Mouse (Mus musculus): Measurements from ENCODE around the gene Rab34.

The Rab34 gene

GRCm38 (mm10) chr11:78188331-78189233 is at the start of gene Rab34:
Gene Rab34 (plus strand): TSS chr11:78188430.
- no peak for DNase-seq (ENCODE audit: extremely low read depth, low read depth)

GRCm38 (mm10) chr11:78140665-78141064 is 47.6 kb upstream of the Rab34 start:
- no peak for DNase-seq (ENCODE audit: extremely low read depth, low read depth)

GRCm38 (mm10) chr11:78143520-78143919 is 44.7 kb upstream of the Rab34 start:
- DNase-seq (ENCODE audit: extremely low read depth, low read depth), result no peak

- no peak for DNase-seq (ENCODE audit: extremely low read depth, low read depth)
These were observed 42.1 kb upstream of the Rab34 start for GRCm38 (mm10) chr11:78146168-78146567.

- no peak for DNase-seq (ENCODE audit: extremely low read depth, low read depth)
These were observed 41.3 kb upstream of the Rab34 start for GRCm38 (mm10) chr11:78146707-78147543.

- DNase-seq (ENCODE audit: extremely low read depth, low read depth), result peak; percentile 53
These were observed 37.1 kb upstream of the Rab34 start for GRCm38 (mm10) chr11:78151161-78151560.

- no peak for DNase-seq (ENCODE audit: extremely low read depth, low read depth)
These were observed 35.7 kb upstream of the Rab34 start for GRCm38 (mm10) chr11:78152299-78153231.

GRCm38 (mm10) chr11:78153778-78154177 is 34.5 kb upstream of the Rab34 start:
- no peak for DNase-seq (ENCODE audit: extremely low read depth, low read depth)

GRCm38 (mm10) chr11:78155674-78156073 is 32.6 kb upstream of the Rab34 start:
- DNase-seq (ENCODE audit: extremely low read depth, low read depth), result no peak

GRCm38 (mm10) chr11:78156156-78156699 is 32.0 kb upstream of the Rab34 start:
- DNase-seq (ENCODE audit: extremely low read depth, low read depth), result no peak

- peak; percentile 72 for DNase-seq (ENCODE audit: extremely low read depth, low read depth)
These were observed 29.1 kb upstream of the Rab34 start for GRCm38 (mm10) chr11:78159096-78159495.

- DNase-seq (ENCODE audit: extremely low read depth, low read depth), result no peak
These were observed 28.7 kb upstream of the Rab34 start for GRCm38 (mm10) chr11:78159557-78159956.

GRCm38 (mm10) chr11:78160171-78160570 is 28.1 kb upstream of the Rab34 start:
- DNase-seq (ENCODE audit: extremely low read depth, low read depth), result no peak

- DNase-seq (ENCODE audit: extremely low read depth, low read depth), result no peak
These were observed 27.6 kb upstream of the Rab34 start for GRCm38 (mm10) chr11:78160675-78161074.

GRCm38 (mm10) chr11:78161169-78161568 is 27.1 kb upstream of the Rab34 start:
- DNase-seq (ENCODE audit: extremely low read depth, low read depth), result no peak

- DNase-seq (ENCODE audit: extremely low read depth, low read depth), result no peak
These were observed 26.3 kb upstream of the Rab34 start for GRCm38 (mm10) chr11:78161968-78162367.

- DNase-seq (ENCODE audit: extremely low read depth, low read depth), result no peak
These were observed 25.7 kb upstream of the Rab34 start for GRCm38 (mm10) chr11:78162504-78162903.

- no peak for DNase-seq (ENCODE audit: extremely low read depth, low read depth)
These were observed 25.2 kb upstream of the Rab34 start for GRCm38 (mm10) chr11:78163045-78163444.

- DNase-seq (ENCODE audit: extremely low read depth, low read depth), result no peak
These were observed 24.3 kb upstream of the Rab34 start for GRCm38 (mm10) chr11:78163681-78164603.

- DNase-seq (ENCODE audit: extremely low read depth, low read depth), result no peak
These were observed 23.7 kb upstream of the Rab34 start for GRCm38 (mm10) chr11:78164604-78164923.

Measured in MEL-GATA-1-ER (cell line).